Mouse (Mus musculus) embryonic fibroblast, embryonic 13.5 days (primary cell): ENCODE results near the gene Gab1. TPM values are rescaled to one million over a fixed set of nuclear protein-coding genes. Genes with fewer than 3 reads are reported as not detected.

Source experiments
- H3K27ac ChIP-seq: 2 replicates; pipeline ENCODE4 v1.5.1; 2012; ENCODE audit warnings: low read length, control low read depth, inconsistent platforms; ENCODE audit not compliant: insufficient read depth
- H3K4me1 ChIP-seq: 2 replicates; pipeline ENCODE4 v1.6.1; 2011; ENCODE audit warnings: low read length; ENCODE audit not compliant: control insufficient read depth, insufficient read depth
- H3K4me3 ChIP-seq: 2 replicates; pipeline ENCODE4 v1.5.1; 2011; ENCODE audit warnings: mild to moderate bottlenecking, control low read depth, low read length; ENCODE audit not compliant: insufficient read depth
- CTCF ChIP-seq: IDR thresholded peaks from 2 replicates; pipeline ENCODE4 v1.5.1; 2011; ENCODE audit warnings: mild to moderate bottlenecking, control low read depth, low read length, moderate library complexity, borderline replicate concordance; ENCODE audit not compliant: insufficient read depth
- POLR2A ChIP-seq: IDR thresholded peaks from 2 replicates; pipeline ENCODE4 v1.6.1; 2011; ENCODE audit warnings: low read depth, mild to moderate bottlenecking, control low read depth, low read length, moderate library complexity
- polyA plus RNA-seq: library from polyadenylated mRNA; stranded (reverse); fragments of >200 nt; gene quantifications from 2 replicates; pipeline ENCODE4 v1.2.4, GENCODE M21; 2011; ENCODE audit warnings: low read depth; ENCODE audit not compliant: missing spikeins, insufficient read length

The Gab1 gene
- polyA plus RNA-seq, 1 experiment = 25.4 TPM

DNA sequence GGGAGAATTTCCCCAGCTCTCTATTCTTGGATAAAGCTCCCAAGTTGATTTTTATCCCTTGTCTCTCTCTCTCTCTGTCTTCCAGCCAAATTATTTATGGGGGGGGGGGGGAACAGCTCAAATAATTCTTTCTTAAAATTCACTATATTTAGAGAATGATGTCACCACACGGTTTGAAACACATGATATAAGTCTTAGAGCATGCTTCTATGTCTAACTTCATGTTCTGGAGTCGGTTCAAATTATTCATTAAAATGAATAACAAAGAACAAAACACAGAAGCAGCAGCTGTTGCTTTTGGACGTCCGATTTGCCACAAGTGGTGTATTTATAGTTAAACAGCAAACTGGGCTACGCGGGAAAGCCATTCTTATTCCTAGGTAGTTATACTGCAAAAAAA is 65.1 kb downstream of the Gab1 start:
- no peak for TF ChIP-seq CTCF
- no peak for TF ChIP-seq POLR2A
- H3K4me1 ChIP-seq = peaks cover 20% of the 10 kb centered on the region
- no peak overlapping the region for H3K27ac ChIP-seq

DNA sequence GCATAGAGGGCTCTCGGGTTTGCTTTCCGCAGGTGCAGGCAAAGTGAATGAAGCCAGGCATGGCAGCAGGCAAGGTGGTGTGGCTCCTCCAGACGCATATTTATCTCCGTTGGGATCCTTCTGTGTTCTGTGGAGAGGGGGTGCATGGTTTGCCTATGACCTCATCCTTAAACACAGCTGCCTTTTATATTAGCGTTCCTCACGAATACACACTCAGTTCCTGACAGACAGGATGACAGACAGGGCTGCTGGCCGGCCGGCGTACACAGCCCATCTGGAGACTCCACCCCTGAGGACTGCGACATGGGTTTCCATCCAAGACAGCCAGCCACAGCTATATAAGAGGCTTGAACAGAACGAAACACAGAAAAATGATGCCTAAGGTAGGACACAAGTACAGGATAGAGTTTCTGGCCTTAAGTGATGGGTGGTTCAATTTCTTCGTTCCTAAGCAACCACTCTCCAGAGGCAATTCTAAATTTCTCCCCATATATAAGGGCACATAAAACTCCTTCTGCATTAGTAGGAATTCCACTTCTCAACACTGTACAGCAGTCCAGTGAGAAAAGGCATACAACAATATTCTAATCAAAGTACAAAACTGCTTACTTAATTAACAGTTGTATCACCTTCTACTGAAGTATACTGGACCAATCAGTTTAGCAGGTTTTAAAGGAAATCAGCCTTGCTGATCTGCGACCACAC is 66.1 kb downstream of the Gab1 start:
- TF ChIP-seq CTCF = no peak
- TF ChIP-seq POLR2A = no peak
- no peak overlapping the region for H3K4me3 ChIP-seq
- H3K4me1 ChIP-seq = peaks cover 20% of the 10 kb centered on the region
- no peak overlapping the region for H3K27ac ChIP-seq

More for the DNA sequence above, 65.1 kb downstream of the Gab1 start:
- H3K4me3 ChIP-seq = no peak overlapping the region

DNA sequence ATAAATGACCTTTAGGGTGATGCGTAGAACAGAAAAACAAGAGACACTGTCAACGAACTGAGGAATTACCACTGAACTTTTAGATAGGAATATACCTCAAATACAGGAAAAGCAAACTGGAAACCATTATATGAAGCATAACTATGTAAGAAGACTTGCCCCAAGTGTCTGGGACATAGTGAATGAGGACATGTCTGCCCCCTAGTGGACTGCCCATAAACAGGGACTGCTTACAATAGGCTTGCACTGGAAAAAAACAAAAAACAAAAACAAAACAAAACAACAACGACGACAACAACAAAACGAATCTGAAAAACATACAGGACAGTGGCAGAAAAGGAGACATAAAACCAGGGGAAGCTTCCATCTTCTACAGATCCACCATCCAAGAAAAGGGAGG is 66.9 kb downstream of the Gab1 start:
- peaks cover 20% of the 10 kb centered on the region for H3K4me1 ChIP-seq
- TF ChIP-seq POLR2A = no peak
- TF ChIP-seq CTCF = no peak
- no peak overlapping the region for H3K27ac ChIP-seq
- H3K4me3 ChIP-seq = no peak overlapping the region

DNA sequence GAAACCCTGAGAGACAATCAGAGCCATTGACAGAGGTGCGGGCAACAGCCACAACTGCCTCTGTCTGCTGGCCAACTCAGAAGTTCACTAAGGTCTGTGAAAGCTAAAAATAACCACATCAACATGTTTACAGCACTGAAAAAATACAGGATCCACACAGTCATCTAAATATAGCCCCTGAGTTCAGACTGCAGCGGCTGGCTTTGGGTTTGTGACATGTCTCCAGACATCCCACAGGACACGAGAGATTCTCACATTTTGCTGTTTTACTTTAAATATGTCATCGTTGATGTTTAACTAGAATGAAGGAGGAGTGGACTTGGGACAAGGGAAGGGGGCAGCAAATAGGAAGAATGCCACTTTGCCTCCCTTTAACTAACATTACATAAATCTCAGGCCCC is 68.7 kb downstream of the Gab1 start:
- no peak for TF ChIP-seq POLR2A
- no peak for TF ChIP-seq CTCF
- no peak overlapping the region for H3K27ac ChIP-seq
- peaks cover 20% of the 10 kb centered on the region for H3K4me1 ChIP-seq
- H3K4me3 ChIP-seq = no peak overlapping the region

DNA sequence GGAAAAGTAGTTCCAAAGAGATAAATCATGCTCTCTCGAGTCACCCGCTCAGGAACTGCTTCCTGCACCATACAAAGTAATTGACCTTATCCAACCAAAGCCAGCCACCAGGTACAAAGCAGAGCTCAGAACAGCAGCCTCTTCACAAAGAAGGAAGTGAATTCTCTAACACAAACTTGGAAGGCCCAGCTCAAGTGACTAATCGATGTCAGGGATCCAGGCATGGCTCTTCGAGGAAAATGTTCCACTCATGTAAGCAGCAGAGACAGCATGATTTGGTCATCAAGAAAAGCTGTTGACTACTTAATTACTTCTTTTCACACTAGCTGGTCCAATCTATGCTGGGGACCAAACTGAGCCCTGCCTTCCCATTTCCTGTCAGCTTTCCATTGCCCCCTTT is 69.4 kb downstream of the Gab1 start:
- Histone ChIP-seq H3K27ac (no peak overlapping the region), H3K4me3 (no peak overlapping the region), H3K4me1 (peaks cover 20% of the 10 kb centered on the region)
- no peak for TF ChIP-seq CTCF
- TF ChIP-seq POLR2A = no peak

DNA sequence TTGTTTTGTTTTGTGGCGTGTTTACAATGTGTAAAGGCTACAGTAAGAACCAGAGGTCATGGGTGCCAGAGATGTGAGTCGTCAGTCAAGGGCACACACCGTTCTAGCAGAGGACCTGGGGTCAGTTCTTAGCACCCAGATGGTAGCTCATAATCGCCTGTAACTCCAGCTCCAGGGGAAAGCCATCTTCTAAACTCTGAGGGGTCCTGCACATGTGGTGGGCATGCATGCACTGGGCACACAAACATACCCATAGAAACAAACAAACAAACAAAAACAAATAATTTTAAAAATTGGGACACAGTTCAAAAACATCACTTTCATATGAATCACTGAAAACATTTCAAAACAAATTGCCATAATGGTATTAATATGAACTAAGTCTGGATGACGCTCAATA is 69.9 kb downstream of the Gab1 start:
- Histone ChIP-seq H3K4me3 (no peak overlapping the region), H3K27ac (no peak overlapping the region), H3K4me1 (peaks cover 20% of the 10 kb centered on the region)
- no peak for TF ChIP-seq POLR2A
- no peak for TF ChIP-seq CTCF

DNA sequence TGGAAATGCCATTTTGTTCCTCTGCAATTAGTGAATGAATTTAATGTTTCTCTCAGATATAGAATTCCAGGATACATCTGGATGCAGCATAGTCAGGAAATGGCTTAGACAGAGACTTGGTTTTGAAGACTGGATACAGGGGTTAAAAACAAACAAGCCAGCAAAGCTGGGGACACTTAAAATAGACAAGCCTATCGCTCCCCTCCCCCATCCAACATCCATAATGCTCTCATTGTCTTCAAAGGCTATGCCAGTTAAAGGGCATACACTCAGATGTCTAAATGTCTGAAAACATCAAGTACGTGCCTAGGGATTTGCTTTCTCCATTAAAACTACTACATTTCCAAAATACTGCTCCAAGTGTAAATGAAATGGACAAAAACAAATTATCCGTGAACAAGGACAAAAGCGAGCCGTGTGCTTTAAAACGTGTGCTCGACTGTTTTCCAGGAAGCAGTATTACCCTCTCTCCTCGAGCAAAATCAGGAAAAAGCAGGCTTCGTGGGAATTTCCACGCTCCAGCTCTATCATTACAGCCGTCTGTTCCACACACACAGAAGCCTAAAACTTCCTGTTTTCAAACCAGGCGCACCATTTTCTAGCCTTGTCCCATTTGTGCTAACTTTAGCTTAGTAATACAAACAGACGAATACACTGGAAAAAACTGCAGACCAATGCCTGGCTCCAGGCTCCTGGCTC is 72.4 kb downstream of the Gab1 start:
- Histone ChIP-seq H3K4me3 (no peak overlapping the region), H3K4me1 (peaks cover 8% of the 10 kb centered on the region), H3K27ac (no peak overlapping the region)
- no peak for TF ChIP-seq CTCF
- no peak for TF ChIP-seq POLR2A

DNA sequence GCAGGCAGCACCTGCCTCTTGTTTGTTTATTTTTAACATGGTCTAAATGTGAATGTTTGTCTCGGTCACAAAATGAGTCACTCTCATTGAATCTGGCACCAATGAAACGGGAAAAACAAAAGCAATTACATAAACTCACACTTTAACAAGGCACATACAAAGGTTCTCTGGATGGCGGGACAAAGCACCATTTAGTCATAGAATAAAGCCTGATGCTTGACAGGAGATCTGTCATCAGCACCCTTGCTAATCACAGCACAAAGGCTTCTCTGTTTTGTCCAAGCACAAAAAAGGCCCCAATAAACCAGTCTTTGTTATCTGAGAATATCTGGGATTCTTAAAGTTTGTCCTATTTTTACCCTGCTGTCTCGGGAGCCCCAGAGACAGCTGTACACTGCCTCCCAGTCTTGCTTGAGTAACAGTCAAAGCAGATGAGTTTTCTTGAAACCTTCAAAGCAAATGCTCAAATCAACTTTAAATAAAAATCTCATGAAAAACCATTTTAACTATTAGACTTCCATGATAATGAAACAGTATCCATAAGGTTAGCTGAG is 76.2 kb downstream of the Gab1 start:
- H3K27ac ChIP-seq = no peak overlapping the region
- no peak overlapping the region for H3K4me3 ChIP-seq
- TF ChIP-seq CTCF (no peak), POLR2A (no peak)
- no peaks in the 10 kb centered on the region for H3K4me1 ChIP-seq

DNA sequence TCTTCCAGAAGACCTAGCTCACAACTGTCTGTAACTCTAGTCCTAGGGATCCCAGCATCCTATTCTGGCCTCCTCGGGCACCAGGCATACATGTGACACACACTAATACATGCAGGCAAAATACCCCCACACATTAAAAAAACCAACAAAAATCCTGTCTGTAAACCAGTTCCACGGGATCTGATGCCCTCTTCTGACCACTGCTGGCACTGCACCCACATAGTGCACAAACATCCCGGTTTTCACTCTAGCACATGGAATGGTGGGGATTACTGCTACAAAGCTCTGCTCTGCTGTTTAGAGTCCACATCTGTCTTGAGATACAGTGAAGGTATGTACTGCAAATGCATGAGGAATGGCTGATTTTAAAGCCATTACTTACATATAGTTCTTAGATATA is 81.5 kb downstream of the Gab1 start:
- H3K27ac ChIP-seq = no peak overlapping the region
- no peaks in the 10 kb centered on the region for H3K4me1 ChIP-seq
- no peak overlapping the region for H3K4me3 ChIP-seq
- no peak for TF ChIP-seq POLR2A
- no peak for TF ChIP-seq CTCF

DNA sequence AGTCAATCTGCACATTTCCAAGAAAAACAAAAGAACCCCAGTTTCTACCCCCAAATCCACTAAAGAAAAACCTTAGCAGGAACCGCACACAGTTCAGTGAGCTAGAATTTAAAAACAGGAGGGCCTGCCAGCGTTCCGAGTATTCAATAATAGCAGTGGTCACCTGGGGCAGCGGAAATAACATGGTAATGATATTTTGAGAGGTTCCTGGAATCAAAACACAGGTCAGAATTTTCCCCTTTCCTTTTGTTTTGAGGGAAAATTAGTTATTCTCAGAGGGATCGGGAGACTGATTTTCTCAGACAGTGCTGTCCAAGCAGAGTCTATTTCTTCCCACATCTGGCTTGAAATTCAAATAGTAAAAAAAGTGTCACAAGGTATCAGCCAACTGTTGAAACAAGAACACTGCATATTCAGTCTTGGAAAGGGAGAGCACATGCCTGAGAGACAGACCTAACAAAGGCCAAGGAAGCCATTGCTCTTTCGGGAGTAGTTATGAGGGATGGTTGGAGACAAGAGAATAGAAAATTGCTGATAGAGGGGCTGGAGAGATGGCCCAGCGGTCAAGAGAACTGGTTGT is 82.0 kb downstream of the Gab1 start:
- Histone ChIP-seq H3K4me3 (no peak overlapping the region), H3K27ac (no peak overlapping the region), H3K4me1 (no peaks in the 10 kb centered on the region)
- no peak for TF ChIP-seq CTCF
- TF ChIP-seq POLR2A = no peak
